Mouse (Mus musculus) macrophage (primary cell): ENCODE data around the gene Cgn. TPM values are rescaled to one million over a fixed set of nuclear protein-coding genes. Genes with fewer than 3 reads are reported as not detected.

Experiments
- H3K27ac ChIP-seq: fragments of 350-480 bp; formaldehyde crosslinking; 2 replicates; pipeline ENCODE4 v1.9.0; 2021
- H3K36me3 ChIP-seq: fragments of 350-480 bp; formaldehyde crosslinking; 2 replicates; pipeline ENCODE4 v1.9.0; 2021; ENCODE audit errors: inconsistent target
- H3K4me3 ChIP-seq: fragments of 350-480 bp; formaldehyde crosslinking; 2 replicates; pipeline ENCODE4 v1.9.0; 2021; ENCODE audit errors: inconsistent target
- H3K79me2 ChIP-seq: fragments of 350-480 bp; formaldehyde crosslinking; 2 replicates; pipeline ENCODE4 v1.9.0; 2021; ENCODE audit errors: inconsistent target
- WGBS: methylation state at CpG from one replicate; pipeline ENCODE4 v1.1.7; 2026; ENCODE audit warnings: inconsistent platforms; ENCODE audit not compliant: missing documents; 5-methylcytosine and 5-hydroxymethylcytosine counted together
- polyA plus RNA-seq: library from polyadenylated mRNA; stranded (reverse); fragments of 250-400 nt; gene quantifications from 3 replicates; pipeline ENCODE4 v1.2.4, GENCODE M21; 2018; ENCODE audit warnings: inconsistent platforms

The Cgn gene
- polyA plus RNA-seq, 1 experiment from 2014 or later = 0.03 TPM

GRCm38 (mm10) chr3:94808296-94808695 lies 22.0 kb upstream of the Cgn start:
- Histone ChIP-seq H3K36me3 (no peaks in the 10 kb centered on the region), H3K27ac (no peak overlapping the region), H3K4me3 (no peak overlapping the region), H3K79me2 (no peaks in the 10 kb centered on the region)
- WGBS = 93% methylated on average over 1 of the region's 1 CpGs

- H3K36me3 ChIP-seq = no peaks in the 10 kb centered on the region
- 92% methylated on average over 4 of the region's 4 CpGs for WGBS
- no peaks in the 10 kb centered on the region for H3K79me2 ChIP-seq
- H3K27ac ChIP-seq = no peak overlapping the region
- H3K4me3 ChIP-seq = no peak overlapping the region
These were observed 18.7 kb upstream of the Cgn start for GRCm38 (mm10) chr3:94804976-94805375.

GRCm38 (mm10) chr3:94804146-94804545 lies 17.9 kb upstream of the Cgn start:
- Histone ChIP-seq H3K36me3 (no peaks in the 10 kb centered on the region), H3K79me2 (no peaks in the 10 kb centered on the region), H3K27ac (no peak overlapping the region), H3K4me3 (no peak overlapping the region)
- WGBS = 51% methylated on average over 10 of the region's 10 CpGs

GRCm38 (mm10) chr3:94796181-94796580 lies 9.9 kb upstream of the Cgn start:
- Histone ChIP-seq H3K27ac (no peak overlapping the region), H3K36me3 (no peaks in the 10 kb centered on the region), H3K4me3 (no peak overlapping the region), H3K79me2 (no peaks in the 10 kb centered on the region)

GRCm38 (mm10) chr3:94795596-94796140 lies 9.4 kb upstream of the Cgn start:
- 92% methylated on average over 7 of the region's 7 CpGs for WGBS
- Histone ChIP-seq H3K4me3 (no peak overlapping the region), H3K27ac (no peak overlapping the region), H3K79me2 (no peaks in the 10 kb centered on the region), H3K36me3 (no peaks in the 10 kb centered on the region)

- Histone ChIP-seq H3K36me3 (no peaks in the 10 kb centered on the region), H3K79me2 (no peaks in the 10 kb centered on the region), H3K4me3 (no peak overlapping the region), H3K27ac (no peak overlapping the region)
- WGBS = 96% methylated on average over 2 of the region's 2 CpGs
These were observed 8.1 kb upstream of the Cgn start for GRCm38 (mm10) chr3:94794359-94794758.

- Histone ChIP-seq H3K4me3 (no peak overlapping the region), H3K27ac (no peak overlapping the region), H3K79me2 (no peaks in the 10 kb centered on the region), H3K36me3 (no peaks in the 10 kb centered on the region)
- WGBS = 86% methylated on average over 2 of the region's 2 CpGs
These were observed 7.4 kb upstream of the Cgn start for GRCm38 (mm10) chr3:94793672-94794071.

- H3K27ac ChIP-seq = no peak overlapping the region
- no peaks in the 10 kb centered on the region for H3K36me3 ChIP-seq
- no peaks in the 10 kb centered on the region for H3K79me2 ChIP-seq
- WGBS = 89% methylated on average over 2 of the region's 2 CpGs
- H3K4me3 ChIP-seq = no peak overlapping the region
These were observed 6.0 kb upstream of the Cgn start for GRCm38 (mm10) chr3:94792258-94792657.

- Histone ChIP-seq H3K27ac (no peak overlapping the region), H3K4me3 (no peak overlapping the region), H3K36me3 (no peaks in the 10 kb centered on the region), H3K79me2 (no peaks in the 10 kb centered on the region)
- WGBS = 93% methylated on average over 2 of the region's 2 CpGs
These were observed 3.2 kb upstream of the Cgn start for GRCm38 (mm10) chr3:94789516-94789915.

GRCm38 (mm10) chr3:94789071-94789470 lies 2.8 kb upstream of the Cgn start:
- WGBS = 100% methylated on average over 1 of the region's 1 CpGs
- H3K4me3 ChIP-seq = no peak overlapping the region
- H3K79me2 ChIP-seq = no peaks in the 10 kb centered on the region
- no peak overlapping the region for H3K27ac ChIP-seq
- no peaks in the 10 kb centered on the region for H3K36me3 ChIP-seq

- Histone ChIP-seq H3K36me3 (no peaks in the 10 kb centered on the region), H3K4me3 (no peak overlapping the region), H3K79me2 (no peaks in the 10 kb centered on the region), H3K27ac (no peak overlapping the region)
- WGBS = 11% methylated on average over 9 of the region's 11 CpGs
These were observed 959 bp upstream of the Cgn start for GRCm38 (mm10) chr3:94787122-94787780.

- Histone ChIP-seq H3K79me2 (no peaks in the 10 kb centered on the region), H3K36me3 (no peaks in the 10 kb centered on the region), H3K4me3 (peak overlapping the region; percentile 22; the same call in 1 of the 2 replicates), H3K27ac (no peak overlapping the region)
- WGBS = 6% methylated on average over 14 of the region's 14 CpGs
These were observed 334 bp downstream of the Cgn start for GRCm38 (mm10) chr3:94785958-94786357.

GRCm38 (mm10) chr3:94784171-94784701 lies 2.1 kb downstream of the Cgn start:
- H3K27ac ChIP-seq = no peak overlapping the region
- no peaks in the 10 kb centered on the region for H3K36me3 ChIP-seq
- H3K79me2 ChIP-seq = no peaks in the 10 kb centered on the region
- WGBS = 92% methylated on average over 5 of the region's 5 CpGs
- H3K4me3 ChIP-seq = no peak overlapping the region

- 78% methylated on average over 5 of the region's 5 CpGs for WGBS
- Histone ChIP-seq H3K4me3 (no peak overlapping the region), H3K79me2 (no peaks in the 10 kb centered on the region), H3K36me3 (no peaks in the 10 kb centered on the region), H3K27ac (no peak overlapping the region)
These were observed 2.8 kb downstream of the Cgn start for GRCm38 (mm10) chr3:94783462-94783931.

- Histone ChIP-seq H3K36me3 (no peaks in the 10 kb centered on the region), H3K27ac (no peak overlapping the region), H3K4me3 (no peak overlapping the region), H3K79me2 (no peaks in the 10 kb centered on the region)
- WGBS = 78% methylated on average over 4 of the region's 4 CpGs
These were observed 3.4 kb downstream of the Cgn start for GRCm38 (mm10) chr3:94782936-94783335.
